17 mouse cellular contexts compared by ENCODE assay signal in the genomic region with DNA sequence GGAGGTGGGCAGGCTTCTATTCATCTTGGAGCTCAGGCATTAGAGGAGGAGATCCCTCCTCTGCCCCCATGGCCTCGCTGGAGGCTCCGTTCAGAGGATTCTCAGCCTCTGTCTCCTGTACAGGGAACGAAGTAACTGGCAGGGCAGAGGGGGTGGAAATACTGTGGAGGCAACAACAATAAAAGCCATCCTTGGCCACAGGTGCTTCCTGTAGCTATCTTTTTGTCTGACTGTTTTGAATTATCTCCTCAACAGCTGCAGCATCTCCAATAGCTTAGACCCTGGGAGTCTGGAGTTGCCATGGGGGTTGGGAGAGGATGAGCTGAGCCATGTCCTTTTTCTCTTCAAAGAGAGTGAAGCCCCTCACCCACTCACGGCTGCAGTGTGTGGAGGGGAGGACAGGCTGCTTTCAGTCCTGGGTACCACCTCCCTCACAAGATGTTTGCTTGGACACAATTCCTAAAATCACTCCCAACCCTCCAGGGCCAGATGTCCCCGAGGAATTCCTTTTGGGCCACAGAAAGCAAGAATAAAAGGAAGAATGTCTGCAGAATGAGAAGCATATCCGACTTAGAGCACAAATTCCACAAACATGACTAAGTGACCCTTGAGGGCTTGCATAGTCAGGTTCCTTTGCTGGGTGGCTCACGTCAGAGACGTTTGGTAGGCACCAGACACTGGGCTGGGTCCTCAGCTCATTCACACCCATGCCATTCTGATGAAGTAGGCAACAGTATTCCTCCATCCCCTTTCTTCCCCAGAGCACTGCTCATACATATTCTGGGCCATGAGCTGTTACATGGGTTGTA.
DNase-seq lines count a peak whose midpoint lies in the region; ATAC-seq and TF ChIP-seq lines count a peak whose summit lies in the region.
"Had no signal": no experiment of that assay in that cellular context is flagged by ENCODE, and none has a peak within 500 bp of the region (broad histone marks: within the 10 kb centered on the region; RNA-seq: fewer than 3 reads in every experiment).

No protein-coding gene starts in this region.

- no peak for TF ChIP-seq CTCF in kidney, adult 2 months (conservative IDR thresholded peaks at IDR 0.05; ENCODE audit: insufficient read depth, insufficient read length, low read depth, low read length)

- no peak for TF ChIP-seq POLR2A in kidney, adult 2 months (IDR thresholded peaks at IDR 0.05; ENCODE audit: low read depth, low read length)

- no peaks in the 10 kb centered on the region for H3K36me3 ChIP-seq in kidney, embryonic 15.5 days
- H3K36me3 ChIP-seq in kidney, adult 2 months (ENCODE audit: control insufficient read depth, insufficient read depth, low read length): no peaks in the 10 kb centered on the region
- no peaks in the 10 kb centered on the region for H3K36me3 ChIP-seq in midbrain, embryonic 16.5 days (ENCODE audit: control insufficient read depth, insufficient read depth, low read length)
- H3K36me3 ChIP-seq: embryonic facial prominence, embryonic 12.5 days; hindbrain, embryonic 12.5 days had no signal

- H3K27ac ChIP-seq in kidney, embryonic 15.5 days: peak overlapping the region; percentile 28; the same call in 1 of the 2 replicates
- no peak overlapping the region for H3K27ac ChIP-seq in kidney, adult 2 months (ENCODE audit: insufficient read depth, low read depth, low read length)
- H3K27ac ChIP-seq in midbrain, embryonic 16.5 days (ENCODE audit: low read length): no peak overlapping the region
- H3K27ac ChIP-seq: embryonic facial prominence, embryonic 12.5 days; forebrain, embryonic 13.5 days; gastrocnemius, adult 2 months; hindbrain, embryonic 12.5 days had no signal

- peaks cover 7% of the 10 kb centered on the region for H3K27me3 ChIP-seq in kidney, embryonic 15.5 days
- H3K27me3 ChIP-seq in kidney, adult 2 months (replicated peaks; ENCODE audit: control insufficient read depth, insufficient read depth, low read length): no peaks in the 10 kb centered on the region
- H3K27me3 ChIP-seq in midbrain, embryonic 16.5 days (ENCODE audit: control insufficient read depth, insufficient read depth, low read depth, low read length): no peaks in the 10 kb centered on the region
- H3K27me3 ChIP-seq: embryonic facial prominence, embryonic 12.5 days; forebrain, embryonic 13.5 days; hindbrain, embryonic 12.5 days had no signal

- 25% methylated on average over 8 of the region's 8 CpGs for WGBS in kidney, embryonic 15.5 days
- 51% methylated on average over 8 of the region's 8 CpGs for WGBS in kidney, adult 2 months
- WGBS in midbrain, embryonic 16.5 days: 31% methylated on average over 8 of the region's 8 CpGs

- H3K9ac ChIP-seq in kidney, embryonic 15.5 days: no peak overlapping the region
- no peak overlapping the region for H3K9ac ChIP-seq in midbrain, embryonic 16.5 days (ENCODE audit: low read depth, low read length)
- H3K9ac ChIP-seq: embryonic facial prominence, embryonic 12.5 days; forebrain, embryonic 13.5 days; hindbrain, embryonic 12.5 days had no signal

- no peak overlapping the region for H3K4me2 ChIP-seq in kidney, embryonic 15.5 days
- H3K4me2 ChIP-seq in midbrain, embryonic 16.5 days (ENCODE audit: low read length): no peak overlapping the region
- H3K4me2 ChIP-seq: embryonic facial prominence, embryonic 12.5 days; forebrain, embryonic 13.5 days; hindbrain, embryonic 12.5 days had no signal

- H3K9me3 ChIP-seq in kidney, embryonic 15.5 days (replicated peaks): no peaks in the 10 kb centered on the region
- no peaks in the 10 kb centered on the region for H3K9me3 ChIP-seq in midbrain, embryonic 16.5 days (replicated peaks; ENCODE audit: control insufficient read depth, low read length, poor library complexity, severe bottlenecking)
- H3K9me3 ChIP-seq: embryonic facial prominence, embryonic 12.5 days; forebrain, embryonic 13.5 days; hindbrain, embryonic 12.5 days had no signal

- no peak overlapping the region for H3K4me3 ChIP-seq in kidney, embryonic 15.5 days (replicated peaks)
- no peak overlapping the region for H3K4me3 ChIP-seq in kidney, adult 2 months (ENCODE audit: insufficient read depth, low read depth, low read length)
- no peak overlapping the region for H3K4me3 ChIP-seq in midbrain, embryonic 16.5 days (ENCODE audit: low read depth, low read length)
- H3K4me3 ChIP-seq: embryonic facial prominence, embryonic 12.5 days; forebrain, embryonic 13.5 days; gastrocnemius, adult 2 months; hindbrain, embryonic 12.5 days had no signal

- no peak for DNase-seq in kidney, adult 2 months
- peak; percentile 81 for DNase-seq in 3T3-L1 (ENCODE audit: low read depth, low spot score)
- DNase-seq in Muller cell, postnatal 12 days (ENCODE audit: inconsistent ontology term): peak; percentile 87
- no peak for DNase-seq in yolk sac, embryonic 10.5 days (ENCODE audit: low spot score)
- DNase-seq: adrenal gland, adult 8-10 months; cerebellum, adult 8-10 months; gastrocnemius, adult 2 months; liver; lung, postnatal 36 days had no signal

- 0 out of 2 replicates have a peak, but pooled peaks have one; percentile 20 for ATAC-seq in kidney, embryonic 15.5 days (replicated peaks; ENCODE audit: low FRiP score)
- peak; percentile 39; the same call in 1 of the 2 replicates for ATAC-seq in midbrain, embryonic 16.5 days
- no peak for ATAC-seq in CD4-positive, CD25-positive, alpha-beta regulatory T cell, adult 4 months
- no peak for ATAC-seq in monocyte, adult 5-6 weeks (replicated peaks; ENCODE audit: insufficient number of reproducible peaks, low FRiP score, low TSS enrichment, poor library complexity, severe bottlenecking)
- ATAC-seq: forebrain, embryonic 13.5 days; intestine, postnatal 0 days had no signal

- peaks cover 37% of the 10 kb centered on the region for H3K4me1 ChIP-seq in kidney, embryonic 15.5 days
- H3K4me1 ChIP-seq in kidney, adult 2 months (ENCODE audit: control insufficient read depth, insufficient read depth, low read length): no peaks in the 10 kb centered on the region
- peaks cover 5% of the 10 kb centered on the region; the same call in 1 of the 2 replicates for H3K4me1 ChIP-seq in midbrain, embryonic 16.5 days (ENCODE audit: control insufficient read depth, insufficient read depth, low read length)
- H3K4me1 ChIP-seq: embryonic facial prominence, embryonic 12.5 days had no signal

Comparison
In these comparisons a context has a peak if more than half of its experiments do, and no peak if none do; other contexts are left out.
1. ATAC-seq: peak in kidney, embryonic 15.5 days (single experiment) and midbrain, embryonic 16.5 days (single experiment); none in CD4-positive, CD25-positive, alpha-beta regulatory T cell, adult 4 months (single experiment) and monocyte, adult 5-6 weeks (single experiment).
2. DNase-seq: peak in 3T3-L1 (single experiment) and Muller cell, postnatal 12 days (single experiment); none in kidney, adult 2 months (single experiment) and yolk sac, embryonic 10.5 days (single experiment).